Mouse (Mus musculus) megakaryocyte, embryonic 14.5 days (primary cell): ENCODE results near the gene Eef2kmt. TPM values are rescaled to one million over a fixed set of nuclear protein-coding genes. Genes with fewer than 3 reads are reported as not detected.

ENCODE experiments used
- H3K27me3 ChIP-seq: replicated peaks from 2 replicates; pipeline ENCODE3; 2012; ENCODE audit warnings: inconsistent platforms
- H3K36me3 ChIP-seq: replicated peaks from 2 replicates; pipeline ENCODE3; 2012; ENCODE audit warnings: low read length, inconsistent platforms, mixed read lengths
- H3K4me1 ChIP-seq: 2 replicates; pipeline ENCODE4 v1.6.1; 2012; ENCODE audit warnings: inconsistent platforms
- H3K4me3 ChIP-seq: replicated peaks from 2 replicates; pipeline ENCODE3; 2012; ENCODE audit warnings: moderate library complexity, mild to moderate bottlenecking, inconsistent platforms
- H3K9me3 ChIP-seq: 2 replicates; pipeline ENCODE4 v1.6.1; 2012; ENCODE audit warnings: inconsistent platforms
- FLI1 ChIP-seq: IDR thresholded peaks from 2 replicates; pipeline ENCODE4 v1.6.1; 2012; ENCODE audit warnings: low read length, inconsistent platforms, mixed read lengths
- GATA1 ChIP-seq: IDR thresholded peaks from 3 replicates; pipeline ENCODE4 v1.6.1; 2012; ENCODE audit warnings: mixed read lengths, low read length, inconsistent platforms, borderline replicate concordance
- polyA plus RNA-seq: library from polyadenylated mRNA; stranded (reverse); fragments of >175 nt; gene quantifications from 2 replicates; pipeline ENCODE4 v1.2.3, GENCODE M21; 2012; ENCODE audit warnings: low replicate concordance; ENCODE audit not compliant: insufficient read depth

The Eef2kmt gene
- polyA plus RNA-seq, 1 experiment = 2.5 TPM

- TF ChIP-seq GATA1 (no peak), FLI1 (no peak)
These were observed 51.9 kb downstream of the Eef2kmt start, which contains the start of gene Nagpa for GRCm38 (mm10) chr16:5203668-5204433. TSS of gene Nagpa (minus strand) at chr16:5204012.

GRCm38 (mm10) chr16:5203200-5203599 lies 52.6 kb downstream of the Eef2kmt start:
- H3K4me3 ChIP-seq = peak overlapping the region; percentile 99
- no peaks in the 10 kb centered on the region for H3K27me3 ChIP-seq
- H3K4me1 ChIP-seq = peaks cover 40% of the 10 kb centered on the region
- no peaks in the 10 kb centered on the region for H3K9me3 ChIP-seq
- TF ChIP-seq FLI1 (no peak), GATA1 (no peak)
- peaks cover 38% of the 10 kb centered on the region for H3K36me3 ChIP-seq

More at GRCm38 (mm10) chr16:5203668-5204433, 51.9 kb downstream of the Eef2kmt start, which contains the start of gene Nagpa:
- Histone ChIP-seq H3K27me3 (no peaks in the 10 kb centered on the region), H3K9me3 (no peaks in the 10 kb centered on the region), H3K4me3 (peak within 1 kb of the TSS; percentile 99), H3K36me3 (peaks cover 31% of the 10 kb centered on the region), H3K4me1 (peaks cover 46% of the 10 kb centered on the region)

- H3K4me1 ChIP-seq = peaks cover 38% of the 10 kb centered on the region
- H3K36me3 ChIP-seq = peaks cover 43% of the 10 kb centered on the region
- no peaks in the 10 kb centered on the region for H3K27me3 ChIP-seq
- peak overlapping the region; percentile 99 for H3K4me3 ChIP-seq
- TF ChIP-seq FLI1 = no peak
- TF ChIP-seq GATA1 = no peak
- H3K9me3 ChIP-seq = no peaks in the 10 kb centered on the region
These were observed 53.1 kb downstream of the Eef2kmt start for GRCm38 (mm10) chr16:5202681-5203080.

- H3K4me3 ChIP-seq = no peak overlapping the region
- H3K27me3 ChIP-seq = peaks cover 7% of the 10 kb centered on the region
- H3K9me3 ChIP-seq = peaks cover 7% of the 10 kb centered on the region
- TF ChIP-seq FLI1 = no peak
- no peak for TF ChIP-seq GATA1
- peaks cover 10% of the 10 kb centered on the region for H3K4me1 ChIP-seq
- H3K36me3 ChIP-seq = peaks cover 50% of the 10 kb centered on the region
These were observed 60.7 kb downstream of the Eef2kmt start for GRCm38 (mm10) chr16:5195080-5195479.

Other genes with a start within 250 kb of the Eef2kmt start
- gene Smim22, start 248.7 kb downstream of the Eef2kmt start, polyA plus RNA-seq = not detected in 2 replicates
- 34.2 and 52.7 TPM in 2 replicates for gene Rogdi, start 242.4 kb downstream of the Eef2kmt start, polyA plus RNA-seq
- 4.3 and 10.9 TPM in 2 replicates for gene Glyr1, start 206.1 kb downstream of the Eef2kmt start, polyA plus RNA-seq
- gene Ubn1, start 205.9 kb downstream of the Eef2kmt start, polyA plus RNA-seq = 8.9 and 11.3 TPM in 2 replicates
- not detected in 2 replicates for gene Ppl, start 123.6 kb downstream of the Eef2kmt start, polyA plus RNA-seq
- 0.71 TPM in 1 of 2 replicates, not detected in the other for gene Sec14l5, start 108.9 kb downstream of the Eef2kmt start, polyA plus RNA-seq
- 23.9 and 25.4 TPM in 2 replicates for gene Nagpa, start 52.0 kb downstream of the Eef2kmt start, polyA plus RNA-seq
- not detected in 2 replicates for gene AU021092, start 33.7 kb downstream of the Eef2kmt start, polyA plus RNA-seq
- gene Alg1, start 22.4 kb downstream of the Eef2kmt start, polyA plus RNA-seq = 9.6 and 10.8 TPM in 2 replicates